Mouse (Mus musculus): Measurements from ENCODE around the gene Lipn. TPM values are rescaled to one million over a fixed set of nuclear protein-coding genes. Genes with fewer than 3 reads are reported as not detected.

Lipn gene
- total RNA-seq, 2 experiments from 2014 or later: not detected

Small RNA genes within 50 kb of the gene (microRNA-seq; reads per million reads assigned to microRNA genes)
- 0 reads per million in 2 experiments for gene Gm23334

Other genes with a start within 250 kb of the Lipn start
- not detected for gene Lipf, start 106.2 kb upstream of the Lipn start, total RNA-seq (2021)
- not detected for gene Lipk, start 59.1 kb upstream of the Lipn start, total RNA-seq (2021)
- not detected for gene Lipm, start 33.6 kb downstream of the Lipn start, total RNA-seq (2021)
- gene Ankrd22, start 98.7 kb downstream of the Lipn start, total RNA-seq (2021): under 1 TPM in 1 of 2 experiments, not detected in 1; 0.60 TPM
- gene Stambpl1, start 124.9 kb downstream of the Lipn start, total RNA-seq (2021): 10 to 100 TPM; 22.5 to 23.4 TPM
- gene Acta2, start 188.2 kb downstream of the Lipn start, total RNA-seq (2021): 10 to 100 TPM; 11.2 to 15.1 TPM
- gene Fas, start 223.3 kb downstream of the Lipn start, total RNA-seq (2021): 1 to 10 TPM; 1.6 to 1.9 TPM